Comparison of ENCODE assay signal across 1 mouse cellular context in the genomic region with DNA sequence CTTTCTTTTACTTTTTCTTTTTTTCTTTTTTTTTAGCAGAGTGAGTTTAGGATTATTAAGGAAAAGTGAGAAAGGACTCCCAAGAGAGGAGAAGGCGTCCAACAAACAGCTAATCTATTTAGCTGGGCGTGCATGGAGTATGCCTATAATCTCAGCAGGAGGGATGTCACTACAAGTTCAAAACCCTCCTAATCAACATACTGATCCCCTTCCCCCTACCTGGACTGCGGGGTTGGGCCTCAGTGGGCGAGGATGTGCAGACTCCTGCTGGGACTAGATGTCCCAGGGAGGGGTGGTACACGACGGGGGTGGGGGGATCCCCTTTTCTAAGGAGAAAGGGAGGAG.
TF ChIP-seq lines count a peak whose summit lies in the region.

No protein-coding gene starts in this region.

TF ChIP-seq in MEL, 35 proteins besides CTCF, POLR2A, EP300 and RAD21 (continued from another document):
- TF ChIP-seq MAZ (IDR thresholded peaks at IDR 0.05; ENCODE audit: low read depth, low read length) (peak; percentile 26; the same call in 1 of the 2 replicates), ELF1 (IDR thresholded peaks at IDR 0.05; ENCODE audit: low read depth, low read length) (no peak), UBTF (IDR thresholded peaks at IDR 0.05; ENCODE audit: borderline replicate concordance, insufficient read depth, low read depth, low read length) (no peak), E2F4 (IDR thresholded peaks at IDR 0.05; ENCODE audit: borderline replicate concordance, low read depth, low read length) (no peak), ZC3H11A (IDR thresholded peaks at IDR 0.05; ENCODE audit: low read depth, low read length) (no peak), GABPA (IDR thresholded peaks at IDR 0.05; ENCODE audit: low read depth, low read length) (no peak), TCF12 (IDR thresholded peaks at IDR 0.05; ENCODE audit: low read depth, low read length) (no peak), TBP (IDR thresholded peaks at IDR 0.05; ENCODE audit: low read depth, low read length) (no peak), POLR2AphosphoS5 (IDR thresholded peaks at IDR 0.05; ENCODE audit: borderline replicate concordance, low read depth, low read length) (no peak), MYC (IDR thresholded peaks at IDR 0.05; ENCODE audit: low read depth, low read length) (no peak), MAX (IDR thresholded peaks at IDR 0.05; ENCODE audit: low read length) (no peak), JUND (IDR thresholded peaks at IDR 0.05; ENCODE audit: low read depth, low read length) (no peak), BHLHE40 (IDR thresholded peaks at IDR 0.05; ENCODE audit: borderline replicate concordance, low read depth, low read length) (no peak), USF2 (IDR thresholded peaks at IDR 0.05; ENCODE audit: borderline replicate concordance in 1 of 2, insufficient read depth in 1 of 2, low read depth in 1 of 2, low read length in 2 of 2) (no peak), NELFE (IDR thresholded peaks at IDR 0.05; ENCODE audit: low read depth, low read length) (no peak), GATA1 (IDR thresholded peaks at IDR 0.05; ENCODE audit: low read depth, low read length) (no peak), MYB (IDR thresholded peaks at IDR 0.05; ENCODE audit: low read depth, low read length) (no peak), MEF2A (IDR thresholded peaks at IDR 0.05; ENCODE audit: extremely low read depth, insufficient replicate concordance, low read depth, low read length, poor library complexity, severe bottlenecking) (no peak), ETS1 (IDR thresholded peaks at IDR 0.05; ENCODE audit: low read depth, low read length) (no peak), RCOR1 (IDR thresholded peaks at IDR 0.05; ENCODE audit: low read depth, low read length) (0 out of 2 replicates have a peak, but pooled peaks have one; percentile 35), USF1 (IDR thresholded peaks at IDR 0.05; ENCODE audit: low read depth, low read length) (no peak), MXI1 (IDR thresholded peaks at IDR 0.05; ENCODE audit: low read depth, low read length) (no peak; the same call in none of the 2 replicates), MAFK (IDR thresholded peaks at IDR 0.05; ENCODE audit: borderline replicate concordance, low read depth, low read length) (no peak), ZMIZ1 (IDR thresholded peaks at IDR 0.05; ENCODE audit: low read depth, low read length) (no peak), NRF1 (IDR thresholded peaks at IDR 0.05; ENCODE audit: insufficient read depth, low read depth, low read length, poor library complexity, severe bottlenecking) (no peak), ZNF384 (IDR thresholded peaks at IDR 0.05; ENCODE audit: low read depth, low read length) (no peak), TAL1 (IDR thresholded peaks at IDR 0.05; ENCODE audit: low read length) (no peak), ZKSCAN1 (IDR thresholded peaks at IDR 0.05; ENCODE audit: low read depth, low read length) (no peak), CHD1 (IDR thresholded peaks at IDR 0.05; ENCODE audit: low read depth, low read length) (0 out of 2 replicates have a peak, but pooled peaks have one; percentile 40)
